Mouse (Mus musculus): ENCODE results near the gene Cdc7. TPM values are rescaled to one million over a fixed set of nuclear protein-coding genes. Genes with fewer than 3 reads are reported as not detected.

Gene Cdc7
- polyA plus RNA-seq, 1 experiment from 2014 or later, result 63.8 TPM

DNA sequence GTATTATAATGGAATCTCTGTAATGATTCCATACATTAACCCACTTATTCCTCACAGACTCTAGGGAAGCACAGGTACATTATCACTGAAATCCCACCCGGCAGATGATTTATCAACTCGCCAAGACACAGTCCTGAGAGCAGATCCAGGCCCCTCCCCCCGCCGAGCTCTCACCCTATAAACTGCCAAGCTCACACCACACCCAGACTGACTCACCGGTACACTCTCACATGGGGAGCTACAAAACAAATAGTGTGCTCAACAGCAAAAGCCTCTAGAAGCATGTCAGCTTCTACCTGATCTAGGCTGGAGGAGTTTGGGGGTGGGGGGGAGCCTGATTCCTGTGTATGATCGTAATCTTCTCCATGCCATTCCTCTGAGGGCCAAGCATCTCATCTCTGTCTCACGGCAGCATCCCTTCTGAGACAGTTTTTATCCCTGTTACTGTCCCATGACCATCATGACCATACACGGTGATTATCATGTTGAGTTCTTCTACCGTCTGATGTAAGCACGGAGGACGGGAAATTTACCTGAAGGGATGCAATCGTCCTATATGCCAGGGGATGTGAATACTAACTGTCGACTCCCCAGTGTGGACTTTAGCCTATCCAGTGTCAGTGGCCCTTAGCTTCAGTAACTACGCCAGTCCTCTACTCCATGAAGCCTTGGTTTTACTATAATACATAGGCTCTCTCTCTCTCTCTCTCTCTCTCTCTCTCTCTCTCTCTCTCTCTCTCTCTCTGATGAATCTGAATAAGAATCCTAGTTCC is 57.4 kb downstream of the Cdc7 start:
- DNase-seq (ENCODE audit: low spot score), result no peak
- WGBS, result 87% methylated on average over 14 of the region's 14 CpGs
- H3K4me2 ChIP-seq (ENCODE audit: low read depth, severe bottlenecking), result no peak overlapping the region

DNA sequence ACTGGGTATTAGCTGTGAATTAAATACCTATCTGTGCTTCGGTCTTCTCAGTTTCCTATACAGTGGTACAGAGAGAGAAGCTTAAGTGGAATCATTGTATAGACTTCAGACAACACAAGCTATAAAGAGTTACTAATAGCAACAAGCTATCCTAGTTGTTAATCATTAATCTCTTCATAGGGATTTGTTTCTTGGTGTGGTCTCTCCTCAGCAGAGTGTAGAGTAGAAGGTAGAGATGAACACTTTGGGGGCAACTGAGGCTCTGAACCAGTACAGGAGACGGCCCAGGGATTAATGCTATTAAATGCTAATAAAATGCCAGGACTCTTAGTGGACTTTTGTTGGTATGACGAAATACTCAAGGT is 57.9 kb downstream of the Cdc7 start:
- H3K27me3 ChIP-seq (ENCODE audit: control insufficient read depth, insufficient read depth, low read length), result no peaks in the 10 kb centered on the region
- peaks cover 30% of the 10 kb centered on the region for H3K4me1 ChIP-seq (ENCODE audit: control insufficient read depth, insufficient read depth, low read length)
- no peak overlapping the region for H3K9ac ChIP-seq (ENCODE audit: low read length)
- H3K36me3 ChIP-seq (ENCODE audit: control insufficient read depth, insufficient read depth, low read length), result no peaks in the 10 kb centered on the region
- no peak overlapping the region for H3K27ac ChIP-seq (replicated peaks; ENCODE audit: low read depth, low read length)
- no peak overlapping the region for H3K4me2 ChIP-seq (ENCODE audit: low read depth, severe bottlenecking)
- DNase-seq (ENCODE audit: low spot score) (no peak), ATAC-seq (ENCODE audit: insufficient number of reproducible peaks, low FRiP score, low TSS enrichment, low read depth) (no peak)
- WGBS, result 88% methylated on average over 3 of the region's 3 CpGs
- no peak overlapping the region for H3K4me3 ChIP-seq (ENCODE audit: low read depth, low read length)
- H3K9me3 ChIP-seq (ENCODE audit: control insufficient read depth, low read length), result no peaks in the 10 kb centered on the region

More for the DNA sequence above, 57.4 kb downstream of the Cdc7 start:
- ATAC-seq (ENCODE audit: insufficient number of reproducible peaks, low FRiP score, low TSS enrichment, low read depth), result no peak
- H3K27ac ChIP-seq (replicated peaks; ENCODE audit: low read depth, low read length), result no peak overlapping the region
- peaks cover 30% of the 10 kb centered on the region for H3K4me1 ChIP-seq (ENCODE audit: control insufficient read depth, insufficient read depth, low read length)
- no peaks in the 10 kb centered on the region for H3K27me3 ChIP-seq (ENCODE audit: control insufficient read depth, insufficient read depth, low read length)
- H3K36me3 ChIP-seq (ENCODE audit: control insufficient read depth, insufficient read depth, low read length), result no peaks in the 10 kb centered on the region
- no peak overlapping the region for H3K9ac ChIP-seq (ENCODE audit: low read length)
- no peaks in the 10 kb centered on the region for H3K9me3 ChIP-seq (ENCODE audit: control insufficient read depth, low read length)
- no peak overlapping the region for H3K4me3 ChIP-seq (ENCODE audit: low read depth, low read length)

DNA sequence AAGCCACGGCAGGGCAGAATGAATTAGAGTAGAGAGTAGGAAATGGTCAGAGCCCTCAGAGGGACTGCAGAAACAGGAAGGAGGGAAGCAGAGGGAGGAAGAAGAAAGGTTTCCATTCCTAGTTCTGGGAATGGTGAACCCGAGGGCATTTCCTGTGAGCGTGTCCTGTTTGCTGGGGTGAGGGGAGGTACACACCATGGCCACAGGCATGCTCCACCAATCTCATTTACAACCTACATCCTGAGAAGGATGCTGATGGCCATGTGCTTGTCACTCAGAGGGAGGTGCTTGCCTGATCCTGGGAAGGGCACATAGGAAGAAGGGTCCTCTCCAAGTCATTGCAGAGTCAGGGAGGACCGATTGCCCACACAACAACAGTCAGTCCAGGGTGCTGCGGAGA is 59.8 kb downstream of the Cdc7 start:
- WGBS, result 46% methylated on average over 5 of the region's 5 CpGs
- no peak for DNase-seq (ENCODE audit: low spot score)
- no peak overlapping the region for H3K4me2 ChIP-seq (ENCODE audit: low read depth, severe bottlenecking)

DNA sequence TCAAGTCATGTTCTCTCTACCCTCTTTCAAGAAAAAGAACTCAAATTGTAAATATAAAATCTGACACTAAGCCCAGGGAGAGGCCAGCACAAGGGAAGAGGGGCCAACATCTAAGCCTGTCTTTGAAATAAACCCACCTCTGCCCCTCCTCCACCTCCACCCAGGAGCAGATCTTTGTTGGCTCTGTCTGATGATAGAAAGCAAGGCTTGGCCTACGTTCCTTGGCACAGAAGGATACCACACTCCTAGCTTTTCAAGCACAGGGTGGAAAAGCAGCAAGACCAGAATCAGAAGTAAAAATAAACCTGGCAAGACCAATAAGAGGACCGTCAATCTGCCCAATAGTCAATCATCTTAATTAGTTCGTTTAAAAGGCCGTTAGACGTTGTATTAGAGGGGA is 61.2 kb downstream of the Cdc7 start:
- H3K27ac ChIP-seq (replicated peaks; ENCODE audit: low read depth, low read length), result no peak overlapping the region
- peaks cover 23% of the 10 kb centered on the region for H3K4me1 ChIP-seq (ENCODE audit: control insufficient read depth, insufficient read depth, low read length)
- DNase-seq (ENCODE audit: low spot score) (no peak), ATAC-seq (ENCODE audit: insufficient number of reproducible peaks, low FRiP score, low TSS enrichment, low read depth) (no peak)
- H3K9me3 ChIP-seq (ENCODE audit: control insufficient read depth, low read length), result no peaks in the 10 kb centered on the region
- H3K36me3 ChIP-seq (ENCODE audit: control insufficient read depth, insufficient read depth, low read length), result no peaks in the 10 kb centered on the region
- H3K27me3 ChIP-seq (ENCODE audit: control insufficient read depth, insufficient read depth, low read length), result no peaks in the 10 kb centered on the region
- H3K4me2 ChIP-seq (ENCODE audit: low read depth, severe bottlenecking), result no peak overlapping the region
- WGBS, result 52% methylated on average over 5 of the region's 5 CpGs
- H3K9ac ChIP-seq (ENCODE audit: low read length), result no peak overlapping the region
- H3K4me3 ChIP-seq (ENCODE audit: low read depth, low read length), result no peak overlapping the region

More for the DNA sequence above, 59.8 kb downstream of the Cdc7 start:
- no peak overlapping the region for H3K4me3 ChIP-seq (ENCODE audit: low read depth, low read length)
- H3K9ac ChIP-seq (ENCODE audit: low read length), result no peak overlapping the region
- no peaks in the 10 kb centered on the region for H3K27me3 ChIP-seq (ENCODE audit: control insufficient read depth, insufficient read depth, low read length)
- no peak for ATAC-seq (ENCODE audit: insufficient number of reproducible peaks, low FRiP score, low TSS enrichment, low read depth)
- H3K36me3 ChIP-seq (ENCODE audit: control insufficient read depth, insufficient read depth, low read length), result no peaks in the 10 kb centered on the region
- H3K9me3 ChIP-seq (ENCODE audit: control insufficient read depth, low read length), result no peaks in the 10 kb centered on the region
- H3K27ac ChIP-seq (replicated peaks; ENCODE audit: low read depth, low read length), result no peak overlapping the region; the same call in 1 of the 2 replicates
- peaks cover 30% of the 10 kb centered on the region for H3K4me1 ChIP-seq (ENCODE audit: control insufficient read depth, insufficient read depth, low read length)

DNA sequence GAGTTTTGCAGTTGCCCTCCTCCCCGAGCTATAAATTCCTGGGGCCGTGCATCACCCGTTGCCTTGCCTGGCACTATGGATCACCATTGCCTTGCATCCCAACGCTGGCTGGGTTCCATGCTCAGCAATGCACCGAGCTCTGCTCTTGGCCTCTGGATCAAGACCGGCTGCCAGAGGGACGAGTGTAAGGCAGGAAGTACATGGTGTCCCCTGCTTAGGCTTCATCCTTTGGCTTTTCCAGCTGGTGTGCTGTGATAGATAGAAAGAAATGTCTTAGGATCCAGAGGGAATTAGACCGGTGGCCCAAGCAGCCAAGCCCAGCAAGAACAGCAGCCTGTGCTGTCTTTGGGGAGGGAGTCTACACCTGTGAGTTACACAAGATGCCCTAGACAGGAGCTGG is 61.7 kb downstream of the Cdc7 start:
- WGBS, result 68% methylated on average over 8 of the region's 8 CpGs
- no peak for DNase-seq (ENCODE audit: low spot score)
- no peak overlapping the region for H3K27ac ChIP-seq (replicated peaks; ENCODE audit: low read depth, low read length)
- no peak overlapping the region for H3K4me3 ChIP-seq (ENCODE audit: low read depth, low read length)
- no peaks in the 10 kb centered on the region for H3K36me3 ChIP-seq (ENCODE audit: control insufficient read depth, insufficient read depth, low read length)
- no peak overlapping the region for H3K9ac ChIP-seq (ENCODE audit: low read length)
- H3K4me2 ChIP-seq (ENCODE audit: low read depth, severe bottlenecking), result no peak overlapping the region
- H3K27me3 ChIP-seq (ENCODE audit: control insufficient read depth, insufficient read depth, low read length), result no peaks in the 10 kb centered on the region
- H3K9me3 ChIP-seq (ENCODE audit: control insufficient read depth, low read length), result no peaks in the 10 kb centered on the region
- ATAC-seq (ENCODE audit: insufficient number of reproducible peaks, low FRiP score, low TSS enrichment, low read depth), result no peak
- H3K4me1 ChIP-seq (ENCODE audit: control insufficient read depth, insufficient read depth, low read length), result peaks cover 20% of the 10 kb centered on the region

DNA sequence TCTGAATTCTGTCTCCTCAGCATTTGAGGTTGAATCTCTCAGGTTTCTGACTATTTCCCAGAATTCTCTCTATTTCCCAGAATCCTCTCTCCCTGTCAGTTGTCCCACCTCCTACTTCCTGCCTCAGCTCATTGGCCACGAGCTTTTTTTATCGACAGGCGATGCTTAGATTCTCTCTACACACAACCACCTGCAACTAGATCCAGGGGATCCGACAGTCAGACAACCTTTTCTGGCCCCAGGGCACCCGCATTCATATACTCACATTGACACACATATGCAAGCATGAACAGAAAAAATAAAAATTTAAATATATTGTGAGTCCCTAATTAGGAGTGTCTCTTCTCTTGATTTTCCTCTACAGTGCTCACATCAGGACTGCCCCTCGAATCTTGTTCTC is 63.5 kb downstream of the Cdc7 start:
- peaks cover 20% of the 10 kb centered on the region for H3K4me1 ChIP-seq (ENCODE audit: control insufficient read depth, insufficient read depth, low read length)
- no peaks in the 10 kb centered on the region for H3K36me3 ChIP-seq (ENCODE audit: control insufficient read depth, insufficient read depth, low read length)
- H3K27me3 ChIP-seq (ENCODE audit: control insufficient read depth, insufficient read depth, low read length), result no peaks in the 10 kb centered on the region
- WGBS, result 89% methylated on average over 6 of the region's 6 CpGs
- H3K9me3 ChIP-seq (ENCODE audit: control insufficient read depth, low read length), result no peaks in the 10 kb centered on the region
- H3K4me3 ChIP-seq (ENCODE audit: low read depth, low read length), result no peak overlapping the region
- ATAC-seq (ENCODE audit: insufficient number of reproducible peaks, low FRiP score, low TSS enrichment, low read depth), result no peak
- H3K27ac ChIP-seq (replicated peaks; ENCODE audit: low read depth, low read length), result no peak overlapping the region
- DNase-seq (ENCODE audit: low spot score), result no peak
- no peak overlapping the region for H3K9ac ChIP-seq (ENCODE audit: low read length)
- no peak overlapping the region for H3K4me2 ChIP-seq (ENCODE audit: low read depth, severe bottlenecking)

DNA sequence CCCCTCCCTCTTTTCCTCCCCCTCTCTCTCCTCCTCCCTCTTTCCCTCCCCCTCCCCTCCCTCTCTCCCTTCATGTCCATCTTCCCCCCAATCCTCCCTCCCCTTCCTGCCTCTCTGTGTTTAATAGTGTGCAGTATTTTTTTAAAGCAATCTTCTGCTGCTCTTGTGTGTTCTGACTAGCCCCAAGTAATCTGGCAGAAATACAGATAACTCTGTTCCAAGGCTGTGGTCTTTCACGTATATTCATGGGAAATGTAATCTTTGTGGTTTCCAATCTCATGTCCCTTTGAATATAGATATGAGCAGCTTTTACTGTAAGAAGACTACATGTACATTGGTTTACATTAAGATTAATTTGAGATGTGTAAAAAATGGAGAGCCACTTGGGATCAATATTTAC is 64.4 kb downstream of the Cdc7 start:
- H3K9ac ChIP-seq (ENCODE audit: low read length), result no peak overlapping the region
- ATAC-seq (ENCODE audit: insufficient number of reproducible peaks, low FRiP score, low TSS enrichment, low read depth), result no peak
- no peaks in the 10 kb centered on the region for H3K27me3 ChIP-seq (ENCODE audit: control insufficient read depth, insufficient read depth, low read length)
- no peak overlapping the region for H3K27ac ChIP-seq (replicated peaks; ENCODE audit: low read depth, low read length)
- H3K4me3 ChIP-seq (ENCODE audit: low read depth, low read length), result no peak overlapping the region
- 55% methylated on average over 1 of the region's 1 CpGs for WGBS
- H3K36me3 ChIP-seq (ENCODE audit: control insufficient read depth, insufficient read depth, low read length), result no peaks in the 10 kb centered on the region
- H3K4me2 ChIP-seq (ENCODE audit: low read depth, severe bottlenecking), result no peak overlapping the region
- DNase-seq (ENCODE audit: low spot score), result no peak
- H3K4me1 ChIP-seq (ENCODE audit: control insufficient read depth, insufficient read depth, low read length), result peaks cover 20% of the 10 kb centered on the region
- H3K9me3 ChIP-seq (ENCODE audit: control insufficient read depth, low read length), result no peaks in the 10 kb centered on the region

DNA sequence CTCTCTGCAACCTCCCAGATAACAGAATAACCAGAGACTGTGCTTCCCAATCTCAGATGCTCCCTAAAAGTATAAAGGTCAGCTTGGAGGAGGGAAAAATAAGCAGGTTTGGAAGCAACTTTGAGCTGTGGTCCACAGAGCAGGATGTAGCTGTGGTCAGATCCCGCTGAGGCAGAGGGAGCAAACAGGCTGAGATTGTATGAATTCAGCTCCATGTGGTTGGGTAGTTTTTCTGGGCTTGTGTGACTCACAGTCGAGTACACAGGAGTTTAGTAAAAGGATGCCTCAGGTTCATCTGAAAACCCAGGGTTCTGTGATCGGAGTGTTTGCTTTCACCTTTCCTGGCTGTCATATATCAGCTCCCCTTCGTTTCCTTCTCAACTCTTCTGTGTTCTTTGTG is 65.7 kb downstream of the Cdc7 start:
- Histone ChIP-seq H3K36me3 (ENCODE audit: control insufficient read depth, insufficient read depth, low read length) (no peaks in the 10 kb centered on the region), H3K4me1 (ENCODE audit: control insufficient read depth, insufficient read depth, low read length) (peaks cover 9% of the 10 kb centered on the region), H3K27me3 (ENCODE audit: control insufficient read depth, insufficient read depth, low read length) (no peaks in the 10 kb centered on the region), H3K4me3 (ENCODE audit: low read depth, low read length) (no peak overlapping the region), H3K9me3 (ENCODE audit: control insufficient read depth, low read length) (no peaks in the 10 kb centered on the region), H3K9ac (ENCODE audit: low read length) (no peak overlapping the region), H3K4me2 (ENCODE audit: low read depth, severe bottlenecking) (no peak overlapping the region), H3K27ac (replicated peaks; ENCODE audit: low read depth, low read length) (no peak overlapping the region)
- no peak for DNase-seq (ENCODE audit: low spot score)
- no peak for ATAC-seq (ENCODE audit: insufficient number of reproducible peaks, low FRiP score, low TSS enrichment, low read depth)
- 74% methylated on average over 4 of the region's 4 CpGs for WGBS

DNA sequence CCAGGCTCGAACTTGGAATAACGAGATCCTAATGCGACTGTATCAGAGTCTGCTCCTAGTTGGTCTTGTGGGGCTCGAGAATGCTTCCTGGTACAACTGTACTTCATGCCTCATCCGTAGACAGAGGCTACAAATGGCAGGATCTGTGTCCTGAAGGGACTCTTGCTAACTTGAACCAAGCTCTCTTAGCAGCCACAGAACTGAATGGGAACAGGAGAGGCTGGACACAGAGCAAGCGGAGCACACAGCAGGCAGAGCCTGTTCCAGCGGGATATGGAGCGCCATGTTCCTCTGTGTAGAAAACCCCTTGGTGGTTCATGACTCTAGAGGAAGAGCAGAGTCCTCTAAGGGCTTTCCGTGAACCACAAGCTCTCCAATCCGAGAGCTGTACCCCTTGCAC is 66.7 kb downstream of the Cdc7 start:
- Histone ChIP-seq H3K4me1 (ENCODE audit: control insufficient read depth, insufficient read depth, low read length) (peaks cover 4% of the 10 kb centered on the region), H3K9me3 (ENCODE audit: control insufficient read depth, low read length) (no peaks in the 10 kb centered on the region), H3K36me3 (ENCODE audit: control insufficient read depth, insufficient read depth, low read length) (no peaks in the 10 kb centered on the region), H3K4me2 (ENCODE audit: low read depth, severe bottlenecking) (no peak overlapping the region), H3K9ac (ENCODE audit: low read length) (no peak overlapping the region), H3K27ac (replicated peaks; ENCODE audit: low read depth, low read length) (no peak overlapping the region), H3K27me3 (ENCODE audit: control insufficient read depth, insufficient read depth, low read length) (no peaks in the 10 kb centered on the region), H3K4me3 (ENCODE audit: low read depth, low read length) (no peak overlapping the region)
- WGBS, result 83% methylated on average over 10 of the region's 10 CpGs
- DNase-seq (ENCODE audit: low spot score) (no peak), ATAC-seq (ENCODE audit: insufficient number of reproducible peaks, low FRiP score, low TSS enrichment, low read depth) (no peak)
